Mouse (Mus musculus): ENCODE results near the gene Gatd1. TPM values are rescaled to one million over a fixed set of nuclear protein-coding genes. Genes with fewer than 3 reads are reported as not detected.
A peak's percentile ranks its signal among the peaks of the same experiment; 100 is the strongest.

Gatd1 gene
- 23.3 and 24.4 TPM in 2 replicates for polyA plus RNA-seq (2012; rRNA removed)

GRCm38 (mm10) chr7:141413809-141414584 lies at the start of gene Gatd1:
TSS of gene Gatd1 (minus strand) at chr7:141414136.
- H3K36me3 ChIP-seq (ENCODE audit: control insufficient read depth, insufficient read depth, low read length): no peaks in the 10 kb centered on the region
- H3K27me3 ChIP-seq (ENCODE audit: control insufficient read depth, insufficient read depth, low read length): no peaks in the 10 kb centered on the region
- peaks cover 9% of the 10 kb centered on the region for H3K4me1 ChIP-seq (ENCODE audit: control insufficient read depth, insufficient read depth, low read length)
- TF ChIP-seq POLR2A (IDR thresholded peaks at IDR 0.05; ENCODE audit: control insufficient read depth, low read depth, low read length) (peak; percentile 80), CTCF (IDR thresholded peaks at IDR 0.05; ENCODE audit: control insufficient read depth, insufficient read depth, insufficient replicate concordance, low read depth, low read length) (no peak)
- H3K27ac ChIP-seq (ENCODE audit: control insufficient read depth, insufficient read depth, low read depth, low read length): peak within 1 kb of the TSS; percentile 91
- peak within 1 kb of the TSS; percentile 96 for H3K4me3 ChIP-seq (ENCODE audit: control insufficient read depth, low read depth, low read length)

GRCm38 (mm10) chr7:141462333-141462821 lies 48.4 kb upstream of the Gatd1 start:
- peaks cover 1% of the 10 kb centered on the region; the same call in 1 of the 2 replicates for H3K36me3 ChIP-seq (ENCODE audit: control insufficient read depth, insufficient read depth, low read length)
- peaks cover 49% of the 10 kb centered on the region for H3K4me1 ChIP-seq (ENCODE audit: control insufficient read depth, insufficient read depth, low read length)
- TF ChIP-seq CTCF (IDR thresholded peaks at IDR 0.05; ENCODE audit: control insufficient read depth, insufficient read depth, insufficient replicate concordance, low read depth, low read length) (no peak), POLR2A (IDR thresholded peaks at IDR 0.05; ENCODE audit: control insufficient read depth, low read depth, low read length) (no peak)
- no peaks in the 10 kb centered on the region for H3K27me3 ChIP-seq (ENCODE audit: control insufficient read depth, insufficient read depth, low read length)
- no peak overlapping the region for H3K27ac ChIP-seq (ENCODE audit: control insufficient read depth, insufficient read depth, low read depth, low read length)
- H3K4me3 ChIP-seq (ENCODE audit: control insufficient read depth, low read depth, low read length): peak overlapping the region; percentile 23; the same call in 1 of the 2 replicates

- Histone ChIP-seq H3K27ac (ENCODE audit: control insufficient read depth, insufficient read depth, low read depth, low read length) (no peak overlapping the region), H3K27me3 (ENCODE audit: control insufficient read depth, insufficient read depth, low read length) (no peaks in the 10 kb centered on the region), H3K4me3 (ENCODE audit: control insufficient read depth, low read depth, low read length) (peak overlapping the region; percentile 68), H3K4me1 (ENCODE audit: control insufficient read depth, insufficient read depth, low read length) (peaks cover 42% of the 10 kb centered on the region), H3K36me3 (ENCODE audit: control insufficient read depth, insufficient read depth, low read length) (peaks cover 1% of the 10 kb centered on the region; the same call in 1 of the 2 replicates)
- no peak for TF ChIP-seq CTCF (IDR thresholded peaks at IDR 0.05; ENCODE audit: control insufficient read depth, insufficient read depth, insufficient replicate concordance, low read depth, low read length)
- TF ChIP-seq POLR2A (IDR thresholded peaks at IDR 0.05; ENCODE audit: control insufficient read depth, low read depth, low read length): no peak
Observed at GRCm38 (mm10) chr7:141461521-141462332, 47.8 kb upstream of the Gatd1 start.

- Histone ChIP-seq H3K27ac (ENCODE audit: control insufficient read depth, insufficient read depth, low read depth, low read length) (no peak within 1 kb of the TSS), H3K36me3 (ENCODE audit: control insufficient read depth, insufficient read depth, low read length) (peaks cover 1% of the 10 kb centered on the region; the same call in 1 of the 2 replicates), H3K27me3 (ENCODE audit: control insufficient read depth, insufficient read depth, low read length) (no peaks in the 10 kb centered on the region), H3K4me3 (ENCODE audit: control insufficient read depth, low read depth, low read length) (peak within 1 kb of the TSS; percentile 68), H3K4me1 (ENCODE audit: control insufficient read depth, insufficient read depth, low read length) (peaks cover 43% of the 10 kb centered on the region)
- TF ChIP-seq POLR2A (IDR thresholded peaks at IDR 0.05; ENCODE audit: control insufficient read depth, low read depth, low read length) (no peak), CTCF (IDR thresholded peaks at IDR 0.05; ENCODE audit: control insufficient read depth, insufficient read depth, insufficient replicate concordance, low read depth, low read length) (no peak)
Observed at GRCm38 (mm10) chr7:141460391-141461113, 46.6 kb upstream of the Gatd1 start, which contains the start of gene Cracr2b. TSS of gene Cracr2b (plus strand) at chr7:141461094.

DNA sequence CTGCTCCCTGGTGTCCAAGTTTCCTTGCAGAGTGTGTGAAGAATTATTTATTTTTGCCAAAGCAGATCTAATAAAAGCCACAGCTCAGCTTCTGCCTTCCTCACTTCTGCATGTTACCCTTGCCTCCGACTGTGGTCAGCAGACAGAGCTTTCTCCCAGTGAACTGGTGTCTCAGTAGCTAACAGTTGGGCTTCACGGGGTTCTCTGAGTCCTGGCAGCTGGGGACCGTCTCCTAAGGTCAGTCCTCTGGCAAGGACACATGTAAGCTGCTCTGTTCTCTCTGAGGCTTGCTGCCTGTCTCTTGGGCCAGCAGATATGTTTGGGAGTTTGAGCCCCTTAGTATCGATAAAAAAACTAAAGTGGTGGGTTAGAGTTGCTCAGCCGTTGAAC lies 46.1 kb upstream of the Gatd1 start:
- H3K4me3 ChIP-seq (ENCODE audit: control insufficient read depth, low read depth, low read length): no peak overlapping the region
- TF ChIP-seq CTCF (IDR thresholded peaks at IDR 0.05; ENCODE audit: control insufficient read depth, insufficient read depth, insufficient replicate concordance, low read depth, low read length) (no peak), POLR2A (IDR thresholded peaks at IDR 0.05; ENCODE audit: control insufficient read depth, low read depth, low read length) (no peak)
- H3K27me3 ChIP-seq (ENCODE audit: control insufficient read depth, insufficient read depth, low read length): no peaks in the 10 kb centered on the region
- H3K27ac ChIP-seq (ENCODE audit: control insufficient read depth, insufficient read depth, low read depth, low read length): no peak overlapping the region
- peaks cover 38% of the 10 kb centered on the region for H3K4me1 ChIP-seq (ENCODE audit: control insufficient read depth, insufficient read depth, low read length)
- peaks cover 1% of the 10 kb centered on the region; the same call in 1 of the 2 replicates for H3K36me3 ChIP-seq (ENCODE audit: control insufficient read depth, insufficient read depth, low read length)

DNA sequence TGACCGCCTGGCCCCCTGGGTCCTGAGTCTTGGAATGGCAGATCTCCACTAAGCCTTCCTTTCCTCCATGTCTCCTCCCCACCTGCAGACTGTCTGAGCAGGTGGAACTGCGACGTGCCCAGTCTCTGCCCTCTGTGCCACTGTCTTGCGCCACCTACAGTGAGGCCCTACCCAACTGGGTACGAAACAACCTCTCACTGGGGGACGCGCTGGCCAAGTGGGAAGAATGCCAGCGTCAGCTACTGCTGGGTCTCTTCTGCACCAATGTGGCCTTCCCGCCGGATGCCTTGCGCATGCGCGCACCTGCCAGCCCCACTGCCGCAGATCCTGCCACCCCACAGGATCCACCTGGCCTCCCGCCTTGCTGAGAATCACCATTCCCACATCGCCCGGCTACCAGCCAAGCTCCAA lies 45.4 kb upstream of the Gatd1 start:
- Histone ChIP-seq H3K27me3 (ENCODE audit: control insufficient read depth, insufficient read depth, low read length) (no peaks in the 10 kb centered on the region), H3K36me3 (ENCODE audit: control insufficient read depth, insufficient read depth, low read length) (peaks cover 1% of the 10 kb centered on the region; the same call in 1 of the 2 replicates), H3K27ac (ENCODE audit: control insufficient read depth, insufficient read depth, low read depth, low read length) (no peak overlapping the region), H3K4me1 (ENCODE audit: control insufficient read depth, insufficient read depth, low read length) (peaks cover 36% of the 10 kb centered on the region), H3K4me3 (ENCODE audit: control insufficient read depth, low read depth, low read length) (no peak overlapping the region)
- TF ChIP-seq POLR2A (IDR thresholded peaks at IDR 0.05; ENCODE audit: control insufficient read depth, low read depth, low read length) (no peak), CTCF (IDR thresholded peaks at IDR 0.05; ENCODE audit: control insufficient read depth, insufficient read depth, insufficient replicate concordance, low read depth, low read length) (no peak)
